Mouse (Mus musculus): ENCODE measurements around the gene Plekha3. TPM values are rescaled to one million over a fixed set of nuclear protein-coding genes. Genes with fewer than 3 reads are reported as not detected.

Gene Plekha3
- total RNA-seq (2023) = 31.3 to 34.8 TPM (median 33.2 TPM) in 4 replicates

GRCm38 (mm10) chr2:76674725-76675427 is at the start of gene Plekha3:
Plekha3 (plus strand) TSS chr2:76675281.

GRCm38 (mm10) chr2:76647883-76648570 is 27.1 kb upstream of the Plekha3 start, which contains the start of the genes Prkra and Pjvk:
Prkra (minus strand) TSS chr2:76648015.
Pjvk (plus strand) TSS chr2:76648476.

GRCm38 (mm10) chr2:76672966-76673392 is 2.1 kb upstream of the Plekha3 start, which contains the start of gene Fkbp7:
Fkbp7 (minus strand) TSS chr2:76673116.

Other genes with a start within 250 kb of the Plekha3 start
- gene Prkra, start 27.3 kb upstream of the Plekha3 start, total RNA-seq (2023) = 2.9 to 4.3 TPM (median 4.0 TPM) in 4 replicates
- not detected in 4 replicates for gene Pjvk, start 26.8 kb upstream of the Plekha3 start, total RNA-seq (2023)
- gene Fkbp7, start 2.2 kb upstream of the Plekha3 start, total RNA-seq (2023) = 5.8 to 10.3 TPM (median 7.2 TPM) in 4 replicates

Data from B cell, adult 62 days (primary cell).